Mouse (Mus musculus): ENCODE measurements at regions not wholly inside any gene's neighbourhood (a gene's known extent, or its start where the extent isn't known, plus 50 kb on each side); places are given as distances from the start of the nearest gene placed in this dataset.
"Not testable (repeated sequence)": the region's sequence is repeated elsewhere in the genome, so short reads cannot be mapped to it uniquely, and the experiment has no call there.

DNA sequence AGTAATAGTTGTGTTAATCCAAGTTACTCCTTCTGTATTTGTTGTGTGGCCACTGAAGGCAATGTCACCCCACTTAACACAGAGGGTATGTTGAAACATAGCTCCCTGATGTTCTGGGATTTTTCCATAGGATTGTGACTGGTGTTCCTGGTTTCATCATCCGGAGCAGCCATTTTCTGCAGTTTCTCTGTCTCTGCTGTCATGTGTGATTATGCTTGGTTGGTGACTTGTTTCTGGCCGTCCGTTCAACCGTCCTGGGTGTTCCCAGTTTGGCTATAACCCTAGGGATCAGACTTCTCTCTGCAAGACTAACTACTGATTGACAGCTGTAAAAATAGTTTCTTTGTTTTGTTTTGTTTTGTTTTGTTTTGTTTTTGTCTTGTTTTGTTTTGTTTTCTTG is 98.1 kb upstream of the Rpl34 start:
- DNase-seq (ENCODE audit: low spot score) = no peak

DNA sequence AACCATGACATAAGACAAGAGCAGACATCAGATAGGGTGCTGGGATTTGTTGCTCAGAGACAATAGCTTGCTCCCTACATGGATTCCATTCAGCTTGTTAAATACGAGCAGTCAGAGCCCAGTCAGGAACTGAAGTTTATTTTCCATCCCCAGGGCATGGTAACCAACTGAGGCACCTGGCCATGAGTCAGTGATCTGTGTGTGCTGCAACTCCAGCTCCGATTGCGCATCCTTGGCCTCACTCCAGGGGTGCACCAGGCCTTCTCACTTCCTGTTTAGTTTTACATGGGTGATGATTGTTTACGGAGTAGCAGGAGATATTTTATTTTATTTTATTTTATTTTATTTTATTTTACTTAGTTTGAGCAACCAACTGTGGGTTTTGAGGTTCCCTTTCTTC is 97.7 kb upstream of the Rpl34 start:
- DNase-seq (ENCODE audit: low spot score) = no peak

DNA sequence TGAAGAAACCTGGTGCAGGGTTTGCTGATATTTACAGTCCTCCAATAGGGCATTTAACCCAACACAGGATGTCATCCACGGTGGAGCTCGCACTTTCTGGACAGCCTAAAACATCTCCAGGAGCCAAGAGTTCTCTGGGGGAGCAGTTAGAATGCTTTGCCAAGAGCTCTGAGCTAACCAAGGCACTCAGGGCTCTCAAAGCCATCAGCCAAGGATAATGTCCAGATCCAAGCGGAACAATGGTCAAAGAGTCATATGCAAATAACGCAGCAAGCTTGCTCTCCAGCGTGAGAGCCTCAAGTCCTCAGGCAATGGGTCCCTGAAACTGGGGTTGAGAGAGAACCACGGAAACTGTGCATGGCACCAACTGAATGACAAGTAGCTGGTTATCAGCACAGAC is 96.8 kb upstream of the Rpl34 start:
- no peak for DNase-seq (ENCODE audit: low spot score)

DNA sequence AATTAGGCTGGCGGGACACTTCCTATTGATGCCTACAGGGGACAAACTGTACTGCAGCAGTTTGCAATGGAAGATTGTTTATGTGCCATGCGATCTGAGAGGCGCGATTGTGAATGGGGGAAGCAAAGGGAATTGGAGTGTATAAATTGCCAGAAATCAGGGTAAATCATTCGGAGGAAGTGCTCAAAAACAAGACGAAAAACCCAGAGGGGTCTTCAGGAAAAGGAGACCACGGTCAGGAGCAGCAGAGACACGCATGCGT is 89.6 kb upstream of the Rpl34 start:
- no peak for DNase-seq (ENCODE audit: low spot score)

DNA sequence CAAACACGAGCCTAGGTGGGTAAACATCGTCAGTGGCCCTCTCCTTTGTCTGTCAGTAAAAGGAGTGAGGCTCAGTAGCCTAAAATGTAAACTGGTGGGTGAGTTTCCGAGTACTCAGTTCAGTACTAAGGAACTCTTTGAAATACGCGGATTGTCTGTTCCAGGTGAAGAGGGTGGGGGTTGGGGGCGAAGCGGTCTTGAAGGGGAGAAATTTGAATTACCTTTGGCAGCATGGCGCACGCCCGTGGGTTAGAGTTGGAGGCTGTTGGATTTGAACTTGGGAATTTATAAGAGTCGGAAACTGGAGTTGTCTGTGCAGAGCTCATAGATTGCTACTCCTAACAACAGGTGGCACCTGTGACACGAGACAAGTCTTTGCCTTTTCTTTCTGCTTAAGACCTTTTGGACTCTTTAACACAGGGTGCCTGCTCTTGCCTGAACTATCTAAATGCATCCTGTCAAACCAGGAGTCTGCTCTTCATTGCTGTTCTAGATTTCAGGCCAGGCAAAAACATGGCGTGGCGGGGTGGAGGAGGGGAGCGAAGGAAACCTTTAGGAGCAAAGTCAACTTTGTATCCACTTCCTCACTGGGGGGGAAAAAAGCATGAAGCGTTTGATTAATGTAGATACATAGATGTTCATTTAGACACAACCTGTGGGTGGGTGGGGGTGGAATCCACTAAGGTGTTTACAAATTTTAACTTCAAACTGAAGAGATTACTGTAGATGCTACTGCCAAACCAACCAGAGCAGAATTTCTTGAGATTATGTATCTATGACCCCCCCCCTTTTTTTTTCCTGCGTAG is 89.0 kb upstream of the Rpl34 start:
- DNase-seq (ENCODE audit: low spot score) = no peak

DNA sequence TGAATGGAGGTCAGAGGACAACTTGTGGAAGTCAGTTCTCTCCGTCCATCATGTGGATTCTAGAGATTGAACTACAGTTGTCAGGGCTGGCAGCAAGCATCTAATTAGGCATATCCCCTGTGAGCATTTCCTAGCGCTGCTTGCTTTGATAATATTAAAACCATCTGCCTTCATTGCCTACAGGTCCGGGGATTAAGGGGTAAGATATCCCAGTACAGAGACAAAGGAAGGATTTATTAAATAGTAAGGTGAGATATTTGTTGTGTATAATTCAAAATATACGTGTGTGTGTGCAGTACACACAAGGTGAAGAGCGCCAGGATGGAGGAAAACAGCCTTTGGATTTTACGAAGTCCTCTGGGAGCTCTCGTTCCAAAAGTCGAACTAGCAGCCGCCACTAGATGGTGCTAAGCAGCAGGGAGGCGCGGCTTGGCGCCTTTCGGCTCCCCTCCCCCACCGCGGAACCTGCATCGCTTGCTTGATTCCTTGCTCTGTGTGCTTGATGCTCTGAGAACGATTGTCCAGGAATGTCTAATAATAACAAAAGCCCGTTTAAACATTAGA is 88.4 kb upstream of the Rpl34 start:
- peak; percentile 80 for DNase-seq (ENCODE audit: low spot score)

DNA sequence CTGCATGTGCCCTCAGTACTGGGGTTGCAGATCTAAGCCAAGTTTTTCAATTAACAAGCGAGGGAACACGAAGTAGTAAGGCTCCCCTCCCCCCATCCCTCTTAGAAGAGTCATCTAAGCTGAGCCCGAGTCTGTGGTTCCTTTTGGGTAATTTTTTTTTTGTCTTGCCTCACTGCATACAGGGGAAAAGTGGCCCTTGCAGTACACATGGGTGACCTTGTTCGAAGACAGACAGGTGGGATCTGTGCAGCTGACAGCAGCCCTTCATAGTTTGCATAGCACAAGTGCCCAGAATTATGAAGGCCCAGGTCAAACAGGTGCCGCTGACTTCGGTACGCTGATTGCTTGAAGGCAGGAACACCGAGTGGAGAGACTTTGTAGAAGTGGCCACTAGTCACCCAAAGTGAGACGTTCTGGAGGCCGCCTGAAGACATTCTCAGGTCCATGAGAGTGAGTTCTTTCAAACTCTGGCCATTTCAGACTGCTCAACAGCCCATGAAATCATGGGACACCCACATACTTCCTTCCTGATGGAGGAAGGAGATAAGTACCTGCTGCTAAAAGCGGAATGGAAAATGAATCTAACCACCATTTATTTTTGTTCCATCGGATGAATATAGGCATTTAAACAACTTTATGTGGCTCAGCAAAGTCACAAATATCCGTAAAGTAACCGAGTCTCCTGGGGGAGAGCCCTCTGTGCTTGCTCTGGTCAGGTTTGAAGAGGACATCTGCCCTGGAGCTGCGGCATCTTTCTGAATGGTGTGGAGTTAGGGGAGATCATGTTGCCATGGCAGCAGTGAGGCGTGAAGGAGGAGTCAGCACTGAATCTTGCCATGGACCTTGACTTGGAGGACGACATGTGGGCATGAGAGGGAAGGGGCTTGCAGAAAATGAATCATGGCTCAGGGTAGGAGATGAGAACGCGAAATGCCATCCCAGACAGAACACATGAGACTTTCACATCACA is 79.8 kb upstream of the Rpl34 start:
- no peak for DNase-seq (ENCODE audit: low spot score)

DNA sequence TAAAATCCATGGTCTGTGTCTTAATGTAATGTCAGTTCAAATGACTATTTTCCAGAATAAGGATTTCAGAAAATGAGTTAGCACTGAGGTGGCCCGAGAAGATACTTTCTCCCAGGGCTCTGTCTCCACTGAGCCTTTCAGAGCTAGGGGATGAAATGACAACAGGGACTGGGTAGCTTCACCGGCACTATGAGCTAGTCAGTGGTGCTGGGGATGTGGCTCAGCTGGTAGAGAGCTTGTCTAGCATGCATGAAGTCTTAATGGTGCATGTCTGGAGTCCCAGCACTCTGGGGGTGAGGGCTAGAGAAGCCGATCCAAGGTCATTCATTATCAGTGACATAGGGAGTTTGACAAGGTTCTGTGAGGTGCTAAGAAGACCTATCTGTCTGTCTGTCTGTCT is 75.1 kb upstream of the Rpl34 start:
- no peak for DNase-seq (ENCODE audit: low spot score)

DNA sequence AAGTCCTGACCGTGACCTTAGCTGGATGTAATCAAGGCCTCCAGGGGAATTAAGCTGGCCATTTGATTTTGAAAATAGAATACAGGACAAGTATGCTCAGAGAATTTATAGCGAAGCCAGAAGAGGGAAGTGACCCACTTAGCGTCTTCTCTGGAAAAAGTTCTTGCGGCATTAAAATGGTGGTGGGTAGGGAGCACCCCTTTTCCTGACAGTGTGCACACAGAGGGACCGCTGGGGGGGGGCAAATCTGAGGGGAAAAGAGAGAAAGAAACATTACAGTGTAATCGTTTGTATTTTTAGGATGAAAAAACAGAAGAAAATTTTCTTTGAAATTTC is 74.1 kb upstream of the Rpl34 start:
- DNase-seq (ENCODE audit: low spot score) = no peak

DNA sequence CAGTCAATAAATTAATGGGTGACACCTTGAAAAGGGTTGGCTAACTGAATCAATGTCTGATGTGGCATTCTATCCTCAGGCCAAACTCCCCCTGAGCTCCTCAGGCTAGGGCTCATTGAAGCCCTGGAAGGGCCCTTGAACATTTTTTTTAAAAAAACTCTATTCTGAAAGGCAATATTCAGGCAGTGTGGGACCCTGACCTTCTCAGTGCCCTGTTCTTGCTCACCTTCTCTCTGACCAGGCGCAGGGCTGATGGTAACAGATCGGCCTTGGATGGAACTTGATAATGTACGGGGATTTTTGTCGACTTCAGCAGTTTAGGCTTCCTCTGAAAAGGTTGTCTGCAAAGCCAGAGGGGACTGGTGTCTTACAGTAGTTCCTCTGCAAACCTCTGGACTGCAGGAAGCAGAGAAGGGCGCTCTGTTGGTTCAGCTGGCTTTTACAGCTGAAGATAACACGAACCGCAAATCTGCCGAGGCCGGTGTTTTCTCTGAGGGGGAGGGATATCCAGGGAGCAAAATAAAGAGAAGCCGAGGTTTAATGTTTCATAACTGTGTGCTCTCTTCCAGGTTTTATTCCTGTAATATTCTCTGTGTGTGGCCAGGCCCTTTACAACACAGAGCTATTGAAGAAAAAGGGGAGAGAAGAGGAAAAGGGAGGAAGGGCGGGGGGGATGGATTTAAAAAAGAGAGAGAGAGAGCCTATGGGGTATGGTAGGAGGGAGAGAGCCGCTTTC is 73.6 kb upstream of the Rpl34 start:
- peak; percentile 4 for DNase-seq (ENCODE audit: low spot score)

DNA sequence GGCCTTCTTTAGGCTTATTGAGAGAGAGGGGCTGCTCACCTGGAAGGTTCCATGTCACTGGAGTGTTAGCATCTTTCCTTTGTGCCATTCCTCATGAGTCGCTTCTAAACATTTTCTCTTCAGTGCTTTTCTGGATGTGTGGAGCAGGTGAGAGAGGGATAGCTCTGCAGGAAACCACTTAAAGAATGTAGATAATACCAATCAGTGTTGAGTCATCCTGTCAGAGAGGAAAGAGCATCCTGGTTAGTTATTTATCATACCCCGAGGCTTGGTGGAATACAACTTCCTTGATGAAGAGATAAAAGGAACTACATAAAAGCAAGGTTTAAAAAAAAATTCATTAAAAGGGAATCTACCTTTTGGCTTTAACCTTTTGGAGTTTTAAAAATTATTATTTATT is 69.8 kb upstream of the Rpl34 start:
- DNase-seq (ENCODE audit: low spot score) = no peak

DNA sequence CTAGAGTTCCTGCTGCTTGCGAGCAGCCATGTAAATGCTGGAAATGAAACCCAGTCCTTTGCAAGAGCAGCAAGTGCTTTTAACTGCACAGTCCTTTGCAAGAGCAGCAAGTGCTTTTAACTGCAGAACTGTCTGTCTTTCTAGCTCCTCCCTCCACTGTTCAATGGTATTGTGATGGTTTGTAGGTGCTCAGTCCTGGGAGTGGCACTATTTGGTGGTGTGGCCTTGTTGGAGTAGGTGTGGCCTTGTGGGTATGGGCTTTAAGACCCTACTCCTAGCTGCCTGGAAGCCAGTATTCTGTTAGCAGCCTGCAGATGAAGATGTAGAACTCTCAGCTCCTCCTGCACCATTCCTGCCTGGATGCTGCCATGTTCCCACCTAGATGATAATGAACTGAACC is 67.8 kb upstream of the Rpl34 start:
- DNase-seq (ENCODE audit: low spot score) = not testable (repeated sequence)

DNA sequence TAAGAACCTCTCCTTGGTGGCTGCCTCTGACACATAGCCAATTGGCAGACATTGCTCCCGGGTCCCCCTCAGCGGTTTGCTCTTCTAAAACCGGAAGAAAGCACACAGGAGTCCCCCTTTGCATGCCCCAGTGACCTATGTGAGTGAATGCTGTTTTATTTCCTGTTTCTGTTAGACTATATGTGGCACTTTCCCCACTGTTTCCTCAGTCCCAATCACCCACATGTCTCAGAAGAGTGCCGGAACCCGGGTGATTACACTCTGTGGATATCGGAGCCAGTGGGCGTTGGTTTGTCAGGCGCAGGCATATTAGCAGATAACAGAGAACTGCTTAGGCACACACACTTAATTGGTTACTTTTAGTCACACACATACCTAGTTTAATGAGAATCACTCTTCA is 66.3 kb upstream of the Rpl34 start:
- DNase-seq (ENCODE audit: low spot score) = no peak

DNA sequence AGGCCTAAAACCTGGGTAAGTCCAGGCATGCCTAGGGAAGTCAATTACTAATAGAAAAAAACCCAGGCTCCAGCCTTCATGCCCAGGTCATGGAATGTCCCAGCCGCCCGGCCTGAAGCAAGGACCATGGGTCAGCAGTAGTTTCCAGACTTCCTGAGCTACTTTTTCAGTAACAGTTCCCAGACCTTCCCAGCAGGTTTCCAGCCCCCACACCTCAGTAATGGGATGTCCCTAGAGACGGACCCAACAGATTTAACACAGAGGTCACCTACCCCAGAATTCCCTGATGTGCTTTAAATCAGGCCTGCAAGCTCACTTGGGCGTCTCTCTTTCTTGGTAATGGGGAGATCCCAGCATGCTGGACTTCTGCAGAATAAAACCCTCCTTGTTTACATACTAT is 65.2 kb upstream of the Rpl34 start:
- no peak for DNase-seq (ENCODE audit: low spot score)

DNA sequence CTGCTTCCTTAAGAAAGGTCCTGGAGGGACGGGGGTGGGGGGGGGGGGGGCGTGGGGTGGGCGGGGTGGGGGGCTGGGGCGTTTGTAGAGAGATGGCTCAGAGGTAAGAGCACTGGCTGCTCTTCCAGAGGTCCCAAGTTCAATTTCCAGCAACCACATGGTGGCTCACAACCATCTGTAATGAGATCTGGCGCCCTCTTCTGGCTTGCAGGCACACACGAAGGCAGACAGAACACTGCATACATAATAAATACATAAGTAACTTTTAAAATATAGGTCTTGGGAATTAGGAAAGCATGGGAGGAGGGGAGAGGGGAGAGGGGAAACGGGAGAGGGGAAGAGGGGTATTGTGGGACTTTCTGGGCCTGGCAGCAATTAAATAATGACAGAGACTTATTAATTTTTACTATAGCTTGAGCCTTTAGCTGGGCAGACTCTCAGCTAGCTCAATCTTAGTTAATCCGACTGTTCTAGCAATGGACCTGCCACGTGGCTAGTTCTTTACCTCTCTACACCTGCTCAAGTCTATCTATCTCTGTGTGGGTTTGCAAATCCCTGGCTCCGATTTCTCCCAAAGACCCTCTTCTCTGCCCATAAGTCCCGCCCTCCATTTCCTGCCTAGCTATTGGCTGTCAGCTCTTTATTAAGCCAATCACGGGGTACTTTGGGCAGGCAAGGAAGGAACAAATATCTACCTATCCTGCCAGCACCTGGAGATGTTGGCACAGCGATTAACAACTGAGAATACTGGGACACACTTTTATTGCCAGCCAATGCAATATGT is 64.1 kb upstream of the Rpl34 start:
- DNase-seq (ENCODE audit: low spot score) = no peak

DNA sequence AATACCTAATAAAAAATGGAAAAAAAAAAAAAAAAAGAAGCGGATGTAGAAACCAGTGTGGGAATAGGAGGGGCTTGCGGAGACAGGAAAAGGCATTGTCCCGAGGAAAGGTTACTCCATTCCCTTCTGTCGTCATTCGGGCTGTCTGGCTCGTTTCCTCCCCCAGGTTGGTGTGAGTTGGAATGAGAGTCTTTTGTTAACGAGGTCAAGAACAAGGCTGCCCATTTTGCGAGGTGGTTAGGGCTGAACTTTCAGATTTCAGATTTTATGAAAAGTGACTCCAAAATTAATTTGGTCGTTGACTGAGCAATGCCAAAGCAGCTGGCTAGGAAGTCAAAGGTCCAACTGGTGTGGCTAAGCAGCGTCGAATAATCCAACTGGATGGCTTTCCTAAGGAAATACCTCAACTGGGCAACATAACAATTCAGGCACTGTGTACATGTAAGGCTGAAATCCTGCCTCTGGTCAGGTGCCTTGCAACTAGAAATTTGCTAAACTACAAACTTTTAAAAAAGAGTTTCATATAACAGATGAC is 50.6 kb upstream of the Rpl34 start:
- DNase-seq (ENCODE audit: low spot score) = no peak

All from gastrocnemius, adult 18-20 months (tissue).